Mouse (Mus musculus) activated CD4-positive, CD25-positive, alpha-beta regulatory T cell, adult 9 weeks (primary cell): Measurements from ENCODE around the gene Tesk2. TPM values are rescaled to one million over a fixed set of nuclear protein-coding genes. Genes with fewer than 3 reads are reported as not detected.

Experiments
- polyA plus RNA-seq: library from polyadenylated mRNA; unstranded; fragments of 100-300 nt; shearing (Covaris generic); gene quantifications from one replicate; pipeline ENCODE4 v1.2.1, GENCODE M21; 2017

Gene Tesk2
- 7.8 TPM for polyA plus RNA-seq

GRCm38 (mm10) chr4:116720343-116721097 lies at the start of gene Tesk2:
Gene Tesk2 (plus strand): TSS chr4:116720948.

GRCm38 (mm10) chr4:116685402-116686061 lies 35.2 kb upstream of the Tesk2 start, which contains the start of gene Prdx1:
Gene Prdx1 (plus strand): TSS chr4:116685544.

GRCm38 (mm10) chr4:116708201-116708764 lies 12.5 kb upstream of the Tesk2 start, which contains the start of the genes Mmachc and Ccdc163:
Gene Mmachc (minus strand): TSS chr4:116708406.
Gene Ccdc163 (plus strand): TSS chr4:116708509.

GRCm38 (mm10) chr4:116807197-116808129 lies 86.7 kb downstream of the Tesk2 start, which contains the start of the genes Toe1 and Mutyh:
Gene Toe1 (minus strand): TSS chr4:116807640.
Gene Mutyh (plus strand): TSS chr4:116807723.

GRCm38 (mm10) chr4:116821694-116822016 lies 100.9 kb downstream of the Tesk2 start, which contains the start of gene Hpdl:
Gene Hpdl (minus strand): TSS chr4:116821707.

Other genes with a start within 250 kb of the Tesk2 start
- 17.8 TPM for gene Ipp, start 213.4 kb upstream of the Tesk2 start, polyA plus RNA-seq
- 30.3 TPM for gene Tmem69, start 165.0 kb upstream of the Tesk2 start, polyA plus RNA-seq
- 48.2 TPM for gene Gpbp1l1, start 163.3 kb upstream of the Tesk2 start, polyA plus RNA-seq
- gene Ccdc17, start 124.3 kb upstream of the Tesk2 start, polyA plus RNA-seq = 15.1 TPM
- 47.8 TPM for gene Nasp, start 93.0 kb upstream of the Tesk2 start, polyA plus RNA-seq
- 361 TPM for gene Akr1a1, start 69.3 kb upstream of the Tesk2 start, polyA plus RNA-seq
- gene Prdx1, start 35.4 kb upstream of the Tesk2 start, polyA plus RNA-seq = 665 TPM
- 9.6 TPM for gene Mmachc, start 12.5 kb upstream of the Tesk2 start, polyA plus RNA-seq
- gene Ccdc163, start 12.4 kb upstream of the Tesk2 start, polyA plus RNA-seq = 21.5 TPM
- gene Toe1, start 86.7 kb downstream of the Tesk2 start, polyA plus RNA-seq = 41.8 TPM
- gene Mutyh, start 86.8 kb downstream of the Tesk2 start, polyA plus RNA-seq = 11.0 TPM
- gene Hpdl, start 100.8 kb downstream of the Tesk2 start, polyA plus RNA-seq = 0.71 TPM
- 0.05 TPM for gene Zswim5, start 156.4 kb downstream of the Tesk2 start, polyA plus RNA-seq